Mouse (Mus musculus) stomach, embryonic 14.5 days (tissue): ENCODE measurements around the gene Rap1b. TPM values are rescaled to one million over a fixed set of nuclear protein-coding genes. Genes with fewer than 3 reads are reported as not detected.

Experiments used
- ATAC-seq: fragments of 200-750 bp; cut with Nextera tagmentation; 2 replicates; pipeline ENCODE4 v1.8.0; 2017; ENCODE audit warnings: low read depth, moderate TSS enrichment; ENCODE audit not compliant: insufficient number of reproducible peaks, insufficient read depth, low FRiP score
- H3K27ac ChIP-seq: fragments of 300-500 bp; sonication (generic); 2 replicates; pipeline ENCODE4 v1.5.1; 2014; ENCODE audit warnings: mild to moderate bottlenecking, low read length, moderate library complexity, mixed read lengths
- H3K27me3 ChIP-seq: fragments of 300-500 bp; sonication (generic); 2 replicates; pipeline ENCODE4 v1.6.1; 2014; ENCODE audit warnings: low read length, control low read depth, mixed read lengths; ENCODE audit not compliant: control insufficient read depth, insufficient read depth
- H3K36me3 ChIP-seq: fragments of 300-500 bp; sonication (generic); 2 replicates; pipeline ENCODE4 v1.6.1; 2014; ENCODE audit warnings: mild to moderate bottlenecking, control low read depth, low read length, moderate library complexity, mixed read lengths; ENCODE audit not compliant: control insufficient read depth, insufficient read depth
- H3K4me1 ChIP-seq: fragments of 300-500 bp; sonication (generic); 2 replicates; pipeline ENCODE4 v1.6.1; 2014; ENCODE audit warnings: low read length, control low read depth, mixed read lengths; ENCODE audit not compliant: control insufficient read depth, insufficient read depth
- H3K4me2 ChIP-seq: fragments of 300-500 bp; sonication (generic); replicated peaks from 2 replicates; pipeline ENCODE4 v1.6.1; 2014; ENCODE audit warnings: low read depth, low read length, control low read depth
- H3K4me3 ChIP-seq: fragments of 300-500 bp; sonication (generic); 2 replicates; pipeline ENCODE4 v1.5.1; 2014; ENCODE audit warnings: low read depth, low read length, control low read depth
- H3K9ac ChIP-seq: fragments of 300-500 bp; sonication (generic); replicated peaks from 2 replicates; pipeline ENCODE4 v1.6.1; 2014; ENCODE audit warnings: low read depth, mild to moderate bottlenecking, control low read depth, low read length, moderate library complexity, mixed read lengths
- H3K9me3 ChIP-seq: fragments of 300-500 bp; sonication (generic); 2 replicates; pipeline ENCODE4 v1.6.1; 2016; ENCODE audit warnings: low read depth, low read length, control low read depth; ENCODE audit not compliant: control insufficient read depth
- WGBS: fragments of 180-500 bp; shearing (Covaris S2); extraction: QIAGEN DNeasy Blood & Tissue Kit; methylation state at CpG from one replicate; pipeline ENCODE4 v1.1.7; 2014; 5-methylcytosine and 5-hydroxymethylcytosine counted together
- polyA plus RNA-seq: library from polyadenylated mRNA; unstranded; fragments of >200 nt; fragmentation: Nextera tagmentation; extraction: Ambion mirVana; gene quantifications from 2 replicates; pipeline ENCODE4 v1.2.1, GENCODE M21; 2014

Gene Rap1b
- polyA plus RNA-seq, 1 experiment from 2014 or later = 178 TPM

DNA sequence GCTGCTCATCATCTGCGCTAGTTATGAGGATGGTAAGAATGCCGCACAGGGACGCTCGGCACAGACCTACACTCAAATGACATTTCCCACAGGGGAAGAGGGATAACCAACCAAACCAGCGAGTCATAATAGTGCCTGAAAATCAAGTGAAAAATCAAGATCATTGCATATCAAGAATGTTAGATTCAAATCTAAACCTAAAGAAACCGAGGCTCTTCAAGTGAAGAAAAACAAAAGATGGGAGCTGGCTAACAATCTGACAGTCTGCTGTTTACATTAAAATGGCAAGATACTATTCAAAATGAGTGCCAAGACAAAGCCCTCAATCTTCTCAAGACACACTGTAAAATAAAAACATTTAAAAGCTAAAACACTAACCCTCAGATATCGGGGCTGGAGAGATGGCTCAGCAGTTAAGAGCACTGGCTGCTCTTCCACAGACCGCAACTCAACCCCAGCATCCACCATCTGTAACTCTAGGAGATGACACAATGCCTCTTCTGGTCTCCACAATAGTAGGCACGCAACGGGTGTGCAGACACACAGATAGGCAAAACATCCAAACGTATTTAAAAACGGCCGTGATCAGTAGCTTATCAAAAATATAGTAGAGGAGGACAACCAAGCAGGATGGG, 61.9 kb downstream of the Rap1b start:
- Histone ChIP-seq H3K9me3 (no peaks in the 10 kb centered on the region), H3K4me3 (no peak overlapping the region), H3K27me3 (no peaks in the 10 kb centered on the region), H3K4me1 (no peaks in the 10 kb centered on the region), H3K27ac (no peak overlapping the region), H3K9ac (no peak overlapping the region), H3K4me2 (no peak overlapping the region), H3K36me3 (peaks cover 64% of the 10 kb centered on the region)
- 96% methylated on average over 13 of the region's 13 CpGs for WGBS
- no peak for ATAC-seq

DNA sequence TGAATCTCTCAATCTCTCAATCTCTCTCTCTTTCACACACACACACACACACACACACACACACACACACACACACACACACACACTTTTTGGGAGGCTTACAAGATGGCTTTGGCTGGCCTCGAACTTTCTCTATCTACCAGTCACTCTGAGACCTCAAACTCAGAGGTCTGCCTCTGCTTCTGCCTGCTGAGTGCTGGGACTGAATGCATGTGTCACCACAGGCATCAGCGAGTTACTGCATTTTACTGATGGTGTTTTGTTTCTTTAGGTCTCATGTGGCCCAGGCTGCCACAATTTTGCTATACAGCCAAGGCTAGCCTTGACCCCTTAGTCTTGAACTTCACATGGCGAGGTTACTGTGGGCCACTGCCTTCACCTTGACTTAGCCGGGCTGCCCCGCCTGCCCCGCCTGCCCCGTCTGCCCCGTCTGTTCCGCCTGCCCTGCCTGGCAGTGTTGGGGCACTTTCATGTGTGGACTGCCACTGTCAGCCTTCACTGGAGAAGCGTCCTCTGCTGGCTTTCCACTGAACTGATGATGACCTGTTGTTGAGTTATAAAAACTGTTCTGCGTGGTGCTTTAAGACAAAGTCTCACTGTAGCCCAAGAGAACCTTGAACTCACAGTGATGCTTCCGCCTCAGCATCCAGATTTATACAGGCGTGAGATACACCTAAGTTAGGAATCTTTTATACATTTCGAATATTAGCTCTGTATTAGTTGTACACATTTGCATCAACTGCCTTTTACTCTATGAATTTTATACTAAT, 63.2 kb downstream of the Rap1b start:
- Histone ChIP-seq H3K27me3 (no peaks in the 10 kb centered on the region), H3K4me1 (no peaks in the 10 kb centered on the region), H3K9ac (no peak overlapping the region), H3K9me3 (no peaks in the 10 kb centered on the region), H3K4me3 (no peak overlapping the region), H3K27ac (no peak overlapping the region), H3K36me3 (peaks cover 72% of the 10 kb centered on the region), H3K4me2 (no peak overlapping the region)
- WGBS = 94% methylated on average over 14 of the region's 14 CpGs
- no peak for ATAC-seq

DNA sequence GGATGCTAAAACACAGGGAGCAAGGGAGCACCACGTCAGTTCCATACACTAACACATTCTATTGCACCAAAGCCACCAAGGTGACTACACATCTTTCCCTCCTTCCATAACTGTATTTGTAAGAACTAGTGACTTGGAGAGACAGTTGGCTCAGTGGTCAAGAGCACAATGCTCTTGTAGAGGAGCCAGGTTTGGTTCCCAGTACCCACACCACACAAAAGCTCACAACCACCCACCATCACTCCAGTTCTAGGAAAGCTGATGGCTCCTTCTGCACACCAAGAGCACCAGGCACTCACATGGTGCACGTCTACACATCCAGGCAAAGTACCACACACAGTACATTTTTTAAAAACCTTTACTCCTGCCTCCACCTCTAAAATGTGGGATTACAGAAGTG, 63.8 kb downstream of the Rap1b start:
- Histone ChIP-seq H3K27ac (no peak overlapping the region), H3K4me3 (no peak overlapping the region)

DNA sequence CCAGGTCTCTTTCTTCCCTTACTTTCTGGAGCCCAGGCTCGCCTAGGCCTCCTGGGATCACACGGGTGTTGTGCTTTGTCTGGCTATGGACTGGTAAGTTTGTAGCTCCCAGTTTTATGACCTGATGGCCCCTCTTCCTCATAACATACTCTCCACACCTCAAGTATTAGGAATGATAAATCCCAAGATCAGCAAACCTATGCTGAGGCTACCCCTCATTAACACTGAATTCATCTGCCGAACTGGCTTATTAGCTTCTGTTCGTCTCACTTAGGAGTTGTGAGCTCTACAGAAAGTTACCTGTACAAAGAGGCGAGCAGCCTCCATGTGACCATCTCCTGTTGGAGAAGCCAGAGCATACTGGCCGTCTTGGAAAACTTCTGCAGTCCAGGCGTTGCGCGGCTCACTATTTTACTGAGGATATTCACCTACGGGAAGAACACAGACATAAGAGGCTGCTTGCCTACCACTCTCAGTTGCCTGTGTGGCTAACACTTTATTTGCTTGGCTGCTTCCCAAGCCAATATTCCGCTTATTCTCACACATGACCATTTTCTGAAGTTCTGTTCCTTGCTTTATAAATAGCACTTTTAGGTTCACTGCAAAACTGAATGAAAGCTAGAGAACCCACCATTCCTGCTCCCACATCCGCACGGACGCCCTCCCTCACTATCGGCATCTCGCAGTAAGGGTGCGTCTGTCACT, 64.7 kb downstream of the Rap1b start:
- Histone ChIP-seq H3K27me3 (no peaks in the 10 kb centered on the region), H3K4me2 (no peak overlapping the region), H3K36me3 (peaks cover 70% of the 10 kb centered on the region), H3K9me3 (no peaks in the 10 kb centered on the region), H3K27ac (no peak overlapping the region), H3K9ac (no peak overlapping the region), H3K4me3 (no peak overlapping the region), H3K4me1 (no peaks in the 10 kb centered on the region)
- 96% methylated on average over 17 of the region's 17 CpGs for WGBS
- ATAC-seq = no peak

More for the DNA sequence above, 63.8 kb downstream of the Rap1b start:
- H3K9me3 ChIP-seq = no peaks in the 10 kb centered on the region
- peaks cover 71% of the 10 kb centered on the region for H3K36me3 ChIP-seq
- ATAC-seq = no peak
- H3K9ac ChIP-seq = no peak overlapping the region
- no peaks in the 10 kb centered on the region for H3K4me1 ChIP-seq
- WGBS = 95% methylated on average over 2 of the region's 2 CpGs
- H3K27me3 ChIP-seq = no peaks in the 10 kb centered on the region
- no peak overlapping the region for H3K4me2 ChIP-seq

DNA sequence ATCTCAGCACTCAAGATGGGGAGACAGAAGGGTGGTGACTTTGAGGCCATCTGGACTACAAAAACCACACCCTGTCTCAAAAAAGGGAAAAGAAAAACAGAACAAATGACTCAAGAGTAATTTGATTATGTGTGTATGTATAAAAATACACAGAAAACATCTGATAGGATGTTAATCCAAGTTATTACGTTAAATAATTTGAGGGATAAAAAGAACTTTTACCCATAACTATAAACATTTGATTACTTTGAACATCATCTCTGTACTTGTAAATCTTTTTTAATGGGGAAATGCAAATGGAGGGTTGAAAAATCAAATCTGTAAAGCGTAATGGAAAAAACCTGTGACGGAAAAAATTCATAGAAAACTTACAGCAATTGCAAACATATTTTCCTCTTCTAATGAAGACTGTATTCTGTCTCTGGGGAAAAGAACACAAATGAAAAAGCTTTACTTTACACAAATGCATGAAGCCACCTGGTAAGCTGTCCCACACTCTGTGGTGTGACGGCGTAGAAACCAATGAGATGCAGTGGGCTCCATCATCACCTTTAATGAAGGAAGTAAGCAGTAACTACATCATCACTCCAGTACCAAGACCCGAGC, 65.4 kb downstream of the Rap1b start:
- H3K4me3 ChIP-seq = no peak overlapping the region
- H3K4me1 ChIP-seq = no peaks in the 10 kb centered on the region
- H3K27me3 ChIP-seq = no peaks in the 10 kb centered on the region
- no peak overlapping the region for H3K4me2 ChIP-seq
- 94% methylated on average over 6 of the region's 6 CpGs for WGBS
- no peak overlapping the region for H3K27ac ChIP-seq
- H3K9ac ChIP-seq = no peak overlapping the region
- no peaks in the 10 kb centered on the region for H3K9me3 ChIP-seq
- peaks cover 76% of the 10 kb centered on the region for H3K36me3 ChIP-seq
- no peak for ATAC-seq

DNA sequence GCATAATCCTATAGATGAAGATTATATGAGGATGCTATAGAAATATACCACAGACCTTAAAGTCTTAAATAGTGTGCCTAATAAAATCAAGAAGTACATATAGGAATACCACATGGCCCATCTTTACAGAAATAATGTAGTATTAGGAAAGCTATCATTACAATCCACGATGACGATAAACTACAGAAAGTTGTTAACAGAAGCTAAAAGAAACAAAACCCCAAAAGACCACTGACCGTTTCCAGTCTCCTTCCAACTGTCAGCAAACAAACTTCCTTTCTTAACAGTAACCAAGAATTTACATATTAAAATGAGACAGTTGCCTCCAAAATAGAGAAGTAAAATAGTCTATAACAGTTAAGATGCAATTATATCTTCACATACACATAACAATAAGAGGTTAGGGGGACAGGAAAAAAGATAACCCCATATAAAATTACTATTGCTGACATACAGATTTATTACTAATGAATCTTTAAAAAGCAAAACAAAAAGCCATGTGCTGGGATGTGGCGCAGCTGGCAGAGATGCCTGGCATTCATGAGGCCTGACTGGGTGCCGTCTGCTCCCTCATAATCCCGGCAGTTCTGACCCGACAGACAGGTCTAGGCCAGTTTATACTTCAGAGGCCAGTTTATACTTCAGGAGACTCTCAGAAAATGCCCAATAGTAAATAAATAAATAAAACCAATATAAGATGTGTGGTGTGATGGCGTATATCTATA, 66.1 kb downstream of the Rap1b start:
- H3K9ac ChIP-seq = no peak overlapping the region
- no peak overlapping the region for H3K4me2 ChIP-seq
- H3K27ac ChIP-seq = no peak overlapping the region
- no peak overlapping the region for H3K4me3 ChIP-seq
- H3K27me3 ChIP-seq = no peaks in the 10 kb centered on the region
- WGBS = 87% methylated on average over 8 of the region's 8 CpGs
- peaks cover 75% of the 10 kb centered on the region for H3K36me3 ChIP-seq
- H3K9me3 ChIP-seq = no peaks in the 10 kb centered on the region
- no peaks in the 10 kb centered on the region for H3K4me1 ChIP-seq
- ATAC-seq = no peak

DNA sequence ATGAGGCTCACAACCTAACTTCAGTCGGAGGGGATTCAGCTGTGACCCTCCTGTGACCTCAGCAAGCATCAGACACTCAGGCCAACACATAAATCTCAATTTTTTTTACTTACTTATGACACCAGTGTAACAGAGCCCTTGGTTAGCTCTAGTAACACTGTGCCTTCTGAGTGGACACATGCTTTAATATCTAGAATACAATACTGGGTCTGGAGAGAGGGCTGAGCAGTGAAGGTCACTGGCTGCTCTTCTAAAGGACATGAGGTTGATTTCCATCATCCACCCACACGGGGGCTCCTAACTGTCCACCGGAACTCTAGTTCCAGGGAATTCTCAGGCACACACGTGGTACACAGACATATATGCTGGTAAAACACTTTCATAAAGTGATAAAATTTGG, 66.9 kb downstream of the Rap1b start:
- Histone ChIP-seq H3K4me2 (no peak overlapping the region), H3K9ac (no peak overlapping the region), H3K4me1 (no peaks in the 10 kb centered on the region), H3K9me3 (no peaks in the 10 kb centered on the region), H3K27ac (no peak overlapping the region), H3K36me3 (peaks cover 75% of the 10 kb centered on the region), H3K27me3 (no peaks in the 10 kb centered on the region), H3K4me3 (no peak overlapping the region)
- no peak for ATAC-seq
- 85% methylated on average over 4 of the region's 4 CpGs for WGBS

DNA sequence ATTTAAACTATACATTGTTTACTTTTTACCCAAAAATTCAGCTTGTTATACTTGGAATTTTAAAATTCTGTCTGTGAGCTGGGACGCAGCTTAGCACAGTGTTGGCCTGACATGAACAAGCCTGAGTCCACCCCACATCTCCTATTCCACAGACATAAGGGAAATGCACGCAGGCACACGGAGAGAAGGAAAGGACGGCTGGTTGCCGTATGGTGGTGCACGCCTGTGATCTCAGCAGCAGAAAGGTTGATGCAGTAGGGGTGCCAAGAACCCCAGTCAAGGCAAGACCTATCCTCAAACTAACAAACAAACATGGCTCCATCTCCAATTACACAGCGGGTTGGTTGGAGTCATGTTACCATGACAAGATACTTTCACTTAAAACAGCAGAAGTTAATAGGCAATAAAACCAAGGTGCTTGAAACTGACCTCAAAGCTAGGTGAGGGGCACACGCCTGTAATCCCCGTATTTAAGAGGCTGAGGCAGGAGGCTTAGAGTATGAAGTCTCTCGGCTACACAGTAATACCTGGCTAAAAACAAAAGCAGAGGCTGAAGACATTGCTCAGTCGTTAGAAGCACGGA, 67.4 kb downstream of the Rap1b start:
- Histone ChIP-seq H3K27me3 (no peaks in the 10 kb centered on the region), H3K9me3 (no peaks in the 10 kb centered on the region), H3K4me2 (no peak overlapping the region), H3K9ac (no peak overlapping the region), H3K4me1 (no peaks in the 10 kb centered on the region), H3K27ac (no peak overlapping the region), H3K36me3 (peaks cover 74% of the 10 kb centered on the region), H3K4me3 (no peak overlapping the region)
- WGBS = 92% methylated on average over 12 of the region's 12 CpGs
- no peak for ATAC-seq
